ENCODE assay signal across 25 mouse cellular contexts in genomic region chr16:50125564-50125963, GRCm38 (mm10).
A peak's percentile ranks its signal among the peaks of the same experiment; 100 is the strongest.
DNase-seq lines count a peak whose midpoint lies in the region; ATAC-seq lines count a peak whose summit lies in the region.
"Had no signal": no experiment of that assay in that cellular context is flagged by ENCODE, and none has a peak within 500 bp of the region (broad histone marks: within the 10 kb centered on the region; RNA-seq: fewer than 3 reads in every experiment).

No protein-coding gene starts in this region.

- no peaks in the 10 kb centered on the region for H3K4me1 ChIP-seq in limb, embryonic 13.5 days
- no peaks in the 10 kb centered on the region for H3K4me1 ChIP-seq in hindbrain, embryonic 13.5 days (replicated peaks)
- H3K4me1 ChIP-seq: embryonic facial prominence, embryonic 13.5 days; forebrain, embryonic 13.5 days; hindbrain, embryonic 12.5 days; liver, embryonic 15.5 days; midbrain, embryonic 15.5 days; neural tube, embryonic 12.5 days had no signal

- H3K9ac ChIP-seq in limb, embryonic 13.5 days, result no peak overlapping the region
- H3K9ac ChIP-seq in hindbrain, embryonic 13.5 days, result no peak overlapping the region
- H3K9ac ChIP-seq: embryonic facial prominence, embryonic 13.5 days; forebrain, embryonic 13.5 days; hindbrain, embryonic 12.5 days; liver, embryonic 15.5 days; midbrain, embryonic 15.5 days; neural tube, embryonic 12.5 days had no signal

- peak; percentile 57; the same call in 1 of the 2 replicates for ATAC-seq in limb, embryonic 13.5 days (ENCODE audit: low FRiP score, low read depth)
- no peak for ATAC-seq in hindbrain, embryonic 13.5 days (ENCODE audit: low FRiP score)
- ATAC-seq: forebrain, embryonic 13.5 days; midbrain, embryonic 15.5 days had no signal

- intact Hi-C loops in left cerebral cortex, postnatal 10 days (cut with DNase I), result no loop called here

- no peaks in the 10 kb centered on the region for H3K36me3 ChIP-seq in limb, embryonic 13.5 days
- no peaks in the 10 kb centered on the region for H3K36me3 ChIP-seq in hindbrain, embryonic 13.5 days
- H3K36me3 ChIP-seq: embryonic facial prominence, embryonic 13.5 days; hindbrain, embryonic 12.5 days; liver, embryonic 15.5 days; midbrain, embryonic 15.5 days; neural tube, embryonic 12.5 days had no signal

- peak; percentile 78 for DNase-seq in heart, adult 11 months
- no peak for DNase-seq in heart, adult 18-20 months
- peak; percentile 38 to 58 for DNase-seq in kidney, adult 8-10 months
- DNase-seq in kidney, postnatal 10 days, result peak; percentile 58
- no peak for DNase-seq in urinary bladder, adult 18-20 months (ENCODE audit: low spot score in 2 of 2)
- DNase-seq in left cerebral cortex, postnatal 10 days (ENCODE audit: extremely low spot score in 1 of 2, low spot score in 2 of 2), result no peak
- DNase-seq: adrenal gland, postnatal 10 days; cerebellum, adult 2 months; cerebellum, postnatal 25 days; embryo, embryonic 11 days; gastrocnemius, postnatal 10 days; heart, adult 2 months; liver; right cerebral cortex, postnatal 4 days; thymus, postnatal 4 days had no signal

- H3K4me3 ChIP-seq in limb, embryonic 13.5 days, result no peak overlapping the region
- no peak overlapping the region for H3K4me3 ChIP-seq in hindbrain, embryonic 13.5 days
- H3K4me3 ChIP-seq: embryonic facial prominence, embryonic 13.5 days; erythroblast, embryonic 14.5 days; forebrain, embryonic 13.5 days; heart, adult 2 months; hindbrain, embryonic 12.5 days; liver, embryonic 15.5 days; midbrain, embryonic 15.5 days; neural tube, embryonic 12.5 days had no signal

- no peak overlapping the region for H3K4me2 ChIP-seq in limb, embryonic 13.5 days (replicated peaks)
- no peak overlapping the region for H3K4me2 ChIP-seq in hindbrain, embryonic 13.5 days
- H3K4me2 ChIP-seq: embryonic facial prominence, embryonic 13.5 days; forebrain, embryonic 13.5 days; hindbrain, embryonic 12.5 days; liver, embryonic 15.5 days; midbrain, embryonic 15.5 days; neural tube, embryonic 12.5 days had no signal

- WGBS in limb, embryonic 13.5 days, result 46% methylated on average over 5 of the region's 5 CpGs
- 88% methylated on average over 5 of the region's 5 CpGs for WGBS in hindbrain, embryonic 13.5 days

- H3K27ac ChIP-seq in limb, embryonic 13.5 days, result no peak overlapping the region
- no peak overlapping the region for H3K27ac ChIP-seq in hindbrain, embryonic 13.5 days
- H3K27ac ChIP-seq: embryonic facial prominence, embryonic 13.5 days; forebrain, embryonic 13.5 days; heart, adult 2 months; hindbrain, embryonic 12.5 days; liver, embryonic 15.5 days; macrophage; midbrain, embryonic 15.5 days; neural tube, embryonic 12.5 days had no signal

- no peaks in the 10 kb centered on the region for H3K9me3 ChIP-seq in limb, embryonic 13.5 days
- no peaks in the 10 kb centered on the region for H3K9me3 ChIP-seq in hindbrain, embryonic 13.5 days
- H3K9me3 ChIP-seq: embryonic facial prominence, embryonic 13.5 days; forebrain, embryonic 13.5 days; hindbrain, embryonic 12.5 days; liver, embryonic 15.5 days; midbrain, embryonic 15.5 days; neural tube, embryonic 12.5 days had no signal

- H3K27me3 ChIP-seq in limb, embryonic 13.5 days, result no peaks in the 10 kb centered on the region
- H3K27me3 ChIP-seq in hindbrain, embryonic 13.5 days, result no peaks in the 10 kb centered on the region
- H3K27me3 ChIP-seq: embryonic facial prominence, embryonic 13.5 days; forebrain, embryonic 13.5 days; hindbrain, embryonic 12.5 days; liver, embryonic 15.5 days; midbrain, embryonic 15.5 days; neural tube, embryonic 12.5 days had no signal

Comparison
In these comparisons a context has a peak if more than half of its experiments do, and no peak if none do; other contexts are left out.
1. DNase-seq: peak in heart, adult 11 months (single experiment), kidney, adult 8-10 months (2 of 2) and kidney, postnatal 10 days (single experiment); none in heart, adult 18-20 months (0 of 2), urinary bladder, adult 18-20 months (0 of 2) and left cerebral cortex, postnatal 10 days (0 of 2).